Mouse (Mus musculus) MEL (cell line): ENCODE measurements around the gene Gm6377. TPM values are rescaled to one million over a fixed set of nuclear protein-coding genes. Genes with fewer than 3 reads are reported as not detected.

ENCODE experiments used
- DNase-seq: peaks from one replicate; pipeline ENCODE4 v3.0.0; 2011; ENCODE audit warnings: low read depth, low spot score
- H3K27ac ChIP-seq: 2 replicates; pipeline ENCODE4 v1.5.1; 2012; ENCODE audit warnings: low read depth, mild to moderate bottlenecking, control low read depth, low read length, moderate library complexity; ENCODE audit not compliant: control insufficient read depth
- H3K27me3 ChIP-seq, 2 experiments: fragments of 150-350 bp in 1 of 2; sonication (generic) in 1 of 2; 2 replicates each; pipeline ENCODE4 v1.6.1; 2012; ENCODE audit warnings: low read length in 2 of 2, mild to moderate bottlenecking in 2 of 2, improper control_type of control experiment in 1 of 2, moderate library complexity in 1 of 2; ENCODE audit not compliant: insufficient read depth in 2 of 2, control insufficient read depth in 1 of 2
- H3K36me3 ChIP-seq, 2 experiments: 2 replicates each; pipeline ENCODE4 v1.6.1; 2012 to 2014; ENCODE audit warnings: low read length in 2 of 2, improper control_type of control experiment in 1 of 2, inconsistent platforms in 1 of 2, mild to moderate bottlenecking in 1 of 2; ENCODE audit not compliant: insufficient read depth in 2 of 2, control insufficient read depth in 1 of 2
- H3K4me1 ChIP-seq, 2 experiments: fragments of 150-350 bp in 1 of 2; sonication (generic) in 1 of 2; 2 replicates each; pipeline ENCODE4 v1.6.1; 2012; ENCODE audit warnings: low read length in 2 of 2, improper control_type of control experiment in 1 of 2, mild to moderate bottlenecking in 1 of 2; ENCODE audit not compliant: insufficient read depth in 2 of 2, control insufficient read depth in 1 of 2
- H3K4me3 ChIP-seq, 2 experiments: fragments of 150-350 bp in 1 of 2; sonication (generic) in 1 of 2; 2 replicates each; pipeline ENCODE4 v1.5.1; 2012; ENCODE audit warnings: low read depth in 2 of 2, low read length in 2 of 2, mild to moderate bottlenecking in 2 of 2, moderate library complexity in 2 of 2, control low read depth in 1 of 2, improper control_type of control experiment in 1 of 2; ENCODE audit not compliant: control insufficient read depth in 1 of 2, insufficient read depth in 1 of 2
- H3K79me2 ChIP-seq: 2 replicates; pipeline ENCODE4 v1.6.1; 2012; ENCODE audit warnings: mild to moderate bottlenecking, low read length, moderate library complexity; ENCODE audit not compliant: control insufficient read depth, poor library complexity, insufficient read depth
- H3K9ac ChIP-seq: 2 replicates; pipeline ENCODE4 v1.6.1; 2012; ENCODE audit warnings: low read depth, mild to moderate bottlenecking, control low read depth, low read length, moderate library complexity; ENCODE audit not compliant: control insufficient read depth, poor library complexity, severe bottlenecking
- H3K9me3 ChIP-seq: fragments of 150-350 bp; sonication (generic); replicated peaks from 2 replicates; pipeline ENCODE4 v1.6.1; 2012; ENCODE audit warnings: mild to moderate bottlenecking, low read length, improper control_type of control experiment, moderate library complexity; ENCODE audit not compliant: insufficient read depth
- CHD2 ChIP-seq: IDR thresholded peaks from 2 replicates; pipeline ENCODE4 v1.6.1; 2011; ENCODE audit warnings: low read length, improper control_type of control experiment
- ELF1 ChIP-seq: IDR thresholded peaks from 2 replicates; pipeline ENCODE4 v1.6.1; 2014; ENCODE audit warnings: low read depth, mild to moderate bottlenecking, inconsistent platforms, low read length, improper control_type of control experiment, moderate library complexity
- EP300 ChIP-seq, 2 experiments: IDR thresholded peaks; 2 replicates each; pipeline ENCODE4 v1.6.1; 2011; ENCODE audit warnings: improper control_type of control experiment in 2 of 2, low read length in 2 of 2, low read depth in 1 of 2, mild to moderate bottlenecking in 1 of 2
- GATA1 ChIP-seq: IDR thresholded peaks from 2 replicates; pipeline ENCODE4 v1.6.1; 2011; ENCODE audit warnings: low read depth, low read length, improper control_type of control experiment
- KAT2A ChIP-seq: conservative IDR thresholded peaks from 2 replicates; pipeline ENCODE4 v1.6.1; 2012; ENCODE audit warnings: low read depth, low read length, improper control_type of control experiment, inconsistent platforms
- MAFK ChIP-seq: IDR thresholded peaks from 2 replicates; pipeline ENCODE4 v1.6.1; 2011; ENCODE audit warnings: low read depth, mild to moderate bottlenecking, low read length, improper control_type of control experiment, borderline replicate concordance
- MAX ChIP-seq: IDR thresholded peaks from 2 replicates; pipeline ENCODE4 v1.6.1; 2011; ENCODE audit warnings: low read length, improper control_type of control experiment
- MYB ChIP-seq: IDR thresholded peaks from 2 replicates; pipeline ENCODE4 v1.6.1; 2011; ENCODE audit warnings: mild to moderate bottlenecking, low read depth, low read length, improper control_type of control experiment
- NELFE ChIP-seq: IDR thresholded peaks from 2 replicates; pipeline ENCODE4 v1.6.1; 2011; ENCODE audit warnings: low read depth, low read length, improper control_type of control experiment
- NRF1 ChIP-seq: IDR thresholded peaks from 2 replicates; pipeline ENCODE4 v1.6.1; 2014; ENCODE audit warnings: low read depth, mild to moderate bottlenecking, inconsistent platforms, low read length, improper control_type of control experiment, moderate library complexity; ENCODE audit not compliant: poor library complexity, insufficient read depth, severe bottlenecking
- POLR2AphosphoS2 ChIP-seq: IDR thresholded peaks from 2 replicates; pipeline ENCODE4 v1.6.1; 2011; ENCODE audit warnings: low read length, improper control_type of control experiment
- RCOR1 ChIP-seq: IDR thresholded peaks from 2 replicates; pipeline ENCODE4 v1.6.1; 2012; ENCODE audit warnings: low read depth, mild to moderate bottlenecking, inconsistent platforms, low read length, improper control_type of control experiment
- SIN3A ChIP-seq: IDR thresholded peaks from 2 replicates; pipeline ENCODE4 v1.6.1; 2012; ENCODE audit warnings: low read length, improper control_type of control experiment, inconsistent platforms
- TAL1 ChIP-seq: IDR thresholded peaks from 2 replicates; pipeline ENCODE4 v1.6.1; 2012; ENCODE audit warnings: mild to moderate bottlenecking, inconsistent platforms, low read length, moderate library complexity, mixed read lengths
- TBP ChIP-seq: IDR thresholded peaks from 2 replicates; pipeline ENCODE4 v1.8.0; 2011; ENCODE audit warnings: low read depth, low read length, improper control_type of control experiment
- UBTF ChIP-seq: IDR thresholded peaks from 2 replicates; pipeline ENCODE4 v1.6.1; 2012; ENCODE audit warnings: low read depth, mild to moderate bottlenecking, inconsistent platforms, low read length, improper control_type of control experiment, moderate library complexity, borderline replicate concordance; ENCODE audit not compliant: insufficient read depth
- ZC3H11A ChIP-seq: IDR thresholded peaks from 2 replicates; pipeline ENCODE4 v1.6.1; 2012; ENCODE audit warnings: low read depth, mild to moderate bottlenecking, inconsistent platforms, low read length, improper control_type of control experiment
- polyA plus RNA-seq, 2 experiments: library from polyadenylated mRNA; stranded (reverse) in 1 of 2; unstranded in 1 of 2; fragments of >175 nt in 1 of 2; fragments of >200 nt in 1 of 2; gene quantifications; 2 replicates each; pipeline versions ENCODE4 v1.2.1 to v1.2.4; 2012; ENCODE audit warnings: low replicate concordance in 2 of 2, low read depth in 1 of 2; ENCODE audit not compliant: insufficient read length in 2 of 2, insufficient read depth in 1 of 2, missing spikeins in 1 of 2
- total RNA-seq: library from RNA; depleted of rRNA; stranded (reverse); fragments of 300-350 nt; gene quantifications from 2 replicates; pipeline ENCODE4 v1.2.3, GENCODE M21; 2012

Gene Gm6377
- total and polyA plus RNA-seq, 3 experiments, result 0.07 to 0.08 TPM; not detected in 1

- Histone ChIP-seq H3K79me2 (no peaks in the 10 kb centered on the region), H3K27ac (no peak overlapping the region), H3K9me3 (no peaks in the 10 kb centered on the region), H3K36me3 (no peaks in the 10 kb centered on the region; a peak in 1 of 4 replicates), H3K9ac (no peak overlapping the region), H3K27me3 (no peaks in the 10 kb centered on the region), H3K4me1 (no peaks in the 10 kb centered on the region), H3K4me3 (no peak overlapping the region)
- no peak for DNase-seq
- no peak for TF ChIP-seq MAX
- no peak for TF ChIP-seq TAL1
Observed at GRCm38 (mm10) chrX:109184706-109185478, 11.7 kb upstream of the Gm6377 start.

- Histone ChIP-seq H3K4me3 (no peak overlapping the region), H3K4me1 (no peaks in the 10 kb centered on the region; a peak in 1 of 4 replicates), H3K36me3 (no peaks in the 10 kb centered on the region; a peak in 1 of 4 replicates), H3K9ac (no peak overlapping the region), H3K79me2 (no peaks in the 10 kb centered on the region), H3K9me3 (no peaks in the 10 kb centered on the region), H3K27me3 (no peaks in the 10 kb centered on the region), H3K27ac (no peak overlapping the region)
- DNase-seq, result no peak
- TF ChIP-seq RCOR1 (no peak), NELFE (no peak), ZC3H11A (no peak), TBP (no peak), ELF1 (no peak), UBTF (no peak), TAL1 (no peak), EP300 (IDR thresholded peaks at IDR 0.05; ENCODE audit: low read depth in 1 of 2, low read length in 2 of 2) (no peak), CHD2 (no peak), MAFK (no peak), MYB (no peak), POLR2AphosphoS2 (no peak), KAT2A (no peak)
Observed at GRCm38 (mm10) chrX:109189607-109190006, 6.9 kb upstream of the Gm6377 start.

GRCm38 (mm10) chrX:109190969-109191368 is 5.6 kb upstream of the Gm6377 start:
- no peak for TF ChIP-seq SIN3A
- no peak for TF ChIP-seq RCOR1
- TF ChIP-seq NRF1, result no peak
- TF ChIP-seq NELFE, result no peak
- no peak for TF ChIP-seq ZC3H11A
- TF ChIP-seq GATA1, result no peak
- Histone ChIP-seq H3K4me3 (no peak overlapping the region), H3K9ac (no peak overlapping the region), H3K27me3 (no peaks in the 10 kb centered on the region), H3K79me2 (no peaks in the 10 kb centered on the region), H3K36me3 (no peaks in the 10 kb centered on the region), H3K27ac (no peak overlapping the region), H3K4me1 (no peaks in the 10 kb centered on the region; a peak in 1 of 4 replicates), H3K9me3 (no peaks in the 10 kb centered on the region)
- no peak for DNase-seq
